Mouse (Mus musculus) lung, postnatal 14 days (tissue): ENCODE results near the gene Wee1.
"Not testable (repeated sequence)": the region's sequence is repeated elsewhere in the genome, so short reads cannot be mapped to it uniquely, and the experiment has no call there.

Source experiments
- DNase-seq: peaks from one replicate; pipeline ENCODE4 v3.0.0; 2021

Gene Wee1

GRCm38 (mm10) chr7:110121516-110122288 is at the start of gene Wee1:
Gene Wee1, plus strand, starts transcription at chr7:110122046.
- DNase-seq = peak; percentile 98

DNA sequence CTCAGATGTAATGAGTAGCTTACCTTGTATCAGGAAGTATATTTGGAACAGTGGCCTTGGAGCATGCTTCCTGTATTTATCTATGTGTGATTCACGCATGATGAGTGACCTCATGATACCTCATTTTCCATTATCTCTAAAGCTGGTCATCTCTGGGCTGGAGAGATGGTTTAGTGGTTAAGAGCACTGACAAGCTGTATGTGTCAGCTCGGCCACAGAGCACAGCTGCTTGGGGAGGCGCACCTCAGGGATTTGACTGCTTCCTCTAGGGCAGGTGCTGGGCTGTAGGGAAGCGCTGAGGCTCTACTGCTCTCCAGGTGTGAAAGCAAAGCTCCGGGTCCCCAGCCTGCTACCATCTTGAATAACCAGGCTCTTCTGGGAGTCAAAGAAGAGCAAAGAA is 43.7 kb upstream of the Wee1 start:
- no peak for DNase-seq

GRCm38 (mm10) chr7:110083386-110084165 is 38.3 kb upstream of the Wee1 start:
- DNase-seq = peak; percentile 75

GRCm38 (mm10) chr7:110085217-110085616 is 36.6 kb upstream of the Wee1 start:
- DNase-seq = no peak

GRCm38 (mm10) chr7:110087914-110088313 is 33.9 kb upstream of the Wee1 start:
- no peak for DNase-seq

- DNase-seq = no peak
Measured at GRCm38 (mm10) chr7:110091670-110092069, 30.2 kb upstream of the Wee1 start.

DNA sequence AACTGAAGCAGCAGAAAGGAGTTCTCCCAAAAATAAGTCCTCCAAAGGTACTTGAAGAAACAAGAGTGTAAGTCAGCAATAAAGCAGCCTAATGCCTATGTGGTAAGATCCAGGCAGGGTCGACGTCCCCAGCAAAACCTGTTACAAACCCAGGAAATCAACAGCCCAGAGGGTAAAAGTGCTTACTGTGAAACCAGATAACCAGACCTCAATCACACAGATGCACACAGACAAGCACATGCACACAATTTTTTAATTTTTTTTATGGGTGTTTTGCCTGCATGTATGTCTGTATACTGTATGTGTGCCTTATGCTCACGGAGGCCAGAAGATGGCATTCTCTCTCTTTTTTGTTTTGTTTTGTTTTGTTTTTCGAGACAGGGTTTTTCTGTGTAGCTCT is 25.5 kb upstream of the Wee1 start:
- DNase-seq = no peak

- no peak for DNase-seq
Measured at GRCm38 (mm10) chr7:110097106-110097793, 24.6 kb upstream of the Wee1 start.

DNA sequence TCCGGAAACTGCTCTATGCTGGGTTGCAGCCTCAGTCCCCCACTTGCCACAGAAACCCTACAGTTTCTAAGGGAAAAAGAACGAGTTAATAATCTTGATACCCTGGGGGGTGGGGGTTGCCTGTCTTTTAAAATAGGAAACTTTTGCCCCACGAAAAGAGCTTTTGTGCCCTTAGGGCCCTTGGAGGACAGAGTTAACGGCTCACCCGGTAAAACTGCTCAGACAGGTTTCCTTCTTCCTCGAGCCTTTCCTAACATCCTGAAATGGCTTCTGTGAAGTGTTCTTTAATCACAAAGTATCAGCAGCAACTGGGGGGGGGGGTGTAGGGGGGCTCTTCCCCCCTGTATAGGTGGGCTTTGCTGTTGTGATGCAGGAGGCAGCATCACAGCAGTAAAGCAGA is 21.0 kb upstream of the Wee1 start:
- DNase-seq = no peak

DNA sequence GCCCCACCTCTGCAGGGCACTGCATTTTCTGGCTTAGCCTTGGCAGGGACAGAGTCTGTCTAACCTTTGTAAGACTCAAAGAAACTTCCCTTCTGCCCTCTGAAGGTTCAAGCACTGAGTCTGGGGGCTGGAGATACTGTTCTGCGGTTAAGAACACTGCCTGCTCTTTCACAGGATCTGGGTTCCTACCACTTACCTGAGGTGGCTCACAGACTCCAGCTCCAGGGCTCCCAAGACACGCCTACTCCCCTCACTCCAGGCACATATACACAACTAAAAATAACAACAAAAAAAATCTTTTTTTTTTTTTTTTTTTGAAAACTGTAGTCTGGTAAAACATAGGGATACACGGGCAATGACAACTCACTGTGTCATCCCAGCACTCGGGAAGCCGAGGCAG is 20.6 kb upstream of the Wee1 start:
- DNase-seq = no peak

- no peak for DNase-seq
Measured at GRCm38 (mm10) chr7:110105041-110105440, 16.8 kb upstream of the Wee1 start.

GRCm38 (mm10) chr7:110106633-110107032 is 15.2 kb upstream of the Wee1 start:
- DNase-seq = no peak

DNA sequence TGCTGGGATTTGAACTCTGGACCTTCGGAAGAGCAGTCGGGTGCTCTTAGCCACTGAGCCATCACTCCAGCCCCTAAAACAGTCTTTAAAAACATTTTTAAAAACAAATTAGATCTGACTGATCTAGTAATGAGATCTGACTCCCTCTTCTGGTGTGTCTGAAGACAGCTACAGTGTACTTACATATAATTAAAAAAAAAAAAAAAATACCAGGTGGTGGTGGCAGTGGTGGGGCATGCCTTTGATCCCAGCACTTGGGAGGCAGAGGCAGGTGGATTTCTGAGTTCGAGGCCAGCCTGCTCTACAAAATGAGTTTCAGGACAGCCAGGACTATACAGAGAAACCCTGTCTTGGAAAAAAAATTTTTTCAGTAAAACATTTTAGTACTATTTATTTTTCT is 13.3 kb upstream of the Wee1 start:
- not testable (repeated sequence) for DNase-seq

DNA sequence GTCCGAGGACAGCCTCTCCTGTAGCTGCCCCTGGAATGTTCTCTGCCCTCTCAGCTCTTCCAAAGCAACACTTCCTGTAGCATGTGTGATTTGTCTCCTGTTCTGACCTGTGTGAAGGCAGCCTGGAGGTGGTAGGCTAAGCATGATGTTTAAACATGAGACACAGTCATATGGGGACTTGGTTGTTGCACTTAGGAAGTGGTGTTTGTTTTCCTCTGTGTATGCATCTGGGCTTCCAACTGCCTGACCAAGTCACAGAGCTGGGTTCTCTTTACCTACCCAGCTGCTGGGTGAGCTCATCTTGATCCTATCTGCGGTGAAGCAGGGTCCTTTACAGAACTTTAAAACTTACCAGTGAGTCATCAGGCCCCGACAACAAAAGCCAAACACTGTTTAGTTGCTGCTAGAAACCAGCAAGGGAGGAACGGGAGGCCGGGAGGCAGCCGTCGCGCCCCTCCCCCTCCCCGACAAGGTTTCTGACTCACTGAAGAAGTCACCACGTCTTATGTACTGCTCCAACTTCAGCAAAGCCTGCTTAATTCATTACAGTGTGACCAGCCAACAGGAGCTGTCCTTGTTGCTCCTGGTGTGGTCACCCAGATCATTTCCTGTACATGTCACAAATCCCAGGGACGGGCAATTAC is 12.8 kb upstream of the Wee1 start:
- DNase-seq = peak; percentile 72

- no peak for DNase-seq
Measured at GRCm38 (mm10) chr7:110110061-110110656, 11.7 kb upstream of the Wee1 start.

DNA sequence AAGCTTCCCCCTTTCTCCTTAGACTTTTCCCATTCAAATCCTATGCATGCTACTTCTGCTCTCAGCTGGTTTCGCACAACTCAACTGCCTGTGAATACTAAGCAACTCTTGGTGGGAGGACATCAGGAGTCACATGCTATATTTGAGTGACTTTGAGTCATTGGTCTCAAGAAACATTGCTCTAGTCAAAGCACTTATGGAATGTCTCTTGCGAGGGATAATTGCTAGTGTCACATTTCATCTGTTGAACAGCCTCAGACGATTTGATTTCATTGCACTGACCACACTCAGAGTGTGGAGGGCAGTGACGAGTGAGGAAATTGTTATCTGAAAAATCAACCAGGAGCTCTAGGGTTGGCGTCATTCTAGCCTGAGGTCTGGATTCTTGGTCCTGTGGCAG is 7.1 kb upstream of the Wee1 start:
- no peak for DNase-seq

DNA sequence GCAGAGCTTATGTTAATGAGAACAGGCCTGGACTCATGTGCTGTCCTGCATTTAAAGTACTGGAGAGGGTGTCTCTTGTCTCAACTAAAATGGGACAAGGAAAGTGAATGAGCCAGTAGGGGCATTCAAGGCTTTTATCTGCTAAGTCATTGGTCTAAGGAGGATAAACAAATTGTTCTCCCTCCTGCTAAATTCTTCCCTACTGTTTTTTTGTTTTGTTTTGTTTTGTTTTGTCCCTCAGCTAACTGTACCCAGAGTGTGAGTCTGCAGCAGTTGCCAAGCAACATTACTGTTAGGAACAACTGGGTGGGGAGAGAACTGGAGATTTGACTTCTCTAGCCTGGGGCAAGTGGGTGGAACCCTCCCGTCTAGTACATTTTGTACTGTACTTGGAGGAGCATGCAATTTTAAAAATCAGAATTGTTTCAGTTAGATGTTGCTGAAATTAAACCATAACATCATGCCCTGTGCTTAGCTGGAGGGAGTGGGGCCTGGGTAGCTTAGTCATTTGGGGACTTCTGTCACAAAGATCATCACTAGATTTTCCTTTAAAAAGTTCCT is 5.0 kb upstream of the Wee1 start:
- peak; percentile 69 for DNase-seq

- peak; percentile 34 for DNase-seq
Measured at GRCm38 (mm10) chr7:110118448-110118847, 3.4 kb upstream of the Wee1 start.

DNA sequence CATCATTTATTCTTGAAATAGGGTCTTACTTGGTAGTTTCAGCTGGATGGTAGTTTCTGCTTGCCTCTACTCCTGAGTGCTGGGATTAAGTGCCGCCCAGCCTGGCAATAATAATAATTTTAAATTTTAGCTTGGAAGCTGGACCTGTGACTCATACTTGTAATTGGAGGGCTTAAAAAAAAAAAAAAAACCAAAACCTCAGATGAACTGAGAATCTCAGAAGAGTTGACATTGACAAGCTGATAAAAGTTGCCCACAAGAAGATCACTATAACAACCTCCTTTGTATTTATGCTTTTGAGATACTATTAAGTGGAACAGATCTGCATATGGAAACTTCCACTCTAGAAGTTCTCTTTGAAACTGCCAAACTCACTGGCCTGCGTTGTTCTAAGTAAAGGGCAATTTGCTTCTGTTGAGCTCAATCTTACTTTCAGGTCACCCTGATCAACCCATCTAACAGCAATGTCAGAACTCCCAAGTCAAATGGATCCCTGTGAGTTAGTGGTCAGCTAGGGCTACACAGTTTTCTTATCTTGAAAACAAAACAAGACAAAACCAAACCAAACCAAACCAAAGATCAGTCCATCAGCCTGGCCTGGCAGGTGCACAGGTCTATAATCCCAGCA is 1.6 kb upstream of the Wee1 start:
- DNase-seq = no peak

DNA sequence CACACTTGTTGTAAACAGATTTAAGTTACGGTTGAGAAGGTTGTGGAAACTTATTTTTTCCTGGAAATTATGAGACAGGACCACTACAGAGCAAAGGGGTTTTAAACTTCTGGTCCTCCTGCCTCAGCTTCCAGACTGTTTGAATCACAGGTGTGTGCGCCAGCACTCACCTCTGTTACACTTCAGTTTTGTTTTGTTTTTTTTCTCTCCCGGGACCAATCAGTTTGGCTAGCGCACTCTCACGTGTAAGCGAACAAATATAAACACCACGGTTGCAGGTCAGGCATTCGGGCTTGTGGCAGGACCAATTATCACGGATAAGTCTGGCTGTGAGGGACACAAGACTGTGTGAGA is 707 bp upstream of the Wee1 start:
- no peak for DNase-seq

GRCm38 (mm10) chr7:110122289-110122564 is 381 bp downstream of the Wee1 start:
- no peak for DNase-seq
